Mouse (Mus musculus) limb, embryonic 11.5 days (tissue): ENCODE measurements around the gene Slc9a4. TPM values are rescaled to one million over a fixed set of nuclear protein-coding genes. Genes with fewer than 3 reads are reported as not detected.
A peak's percentile ranks its signal among the peaks of the same experiment; 100 is the strongest.
"Not testable (repeated sequence)": the region's sequence is repeated elsewhere in the genome, so short reads cannot be mapped to it uniquely, and the experiment has no call there.

Experiments
- ATAC-seq: fragments of 200-750 bp; cut with Nextera tagmentation; 2 replicates; pipeline ENCODE4 v1.8.0; 2017; ENCODE audit warnings: low read depth; ENCODE audit not compliant: insufficient number of reproducible peaks, low FRiP score, low TSS enrichment
- DNase-seq: peaks from one replicate; pipeline ENCODE4 v3.0.0-alpha.2; 2015; ENCODE audit warnings: low spot score
- H3K27ac ChIP-seq: fragments of 300-500 bp; sonication (generic); replicated peaks from 2 replicates; pipeline ENCODE4 v1.5.1; 2014; ENCODE audit warnings: low read depth, mild to moderate bottlenecking, low read length
- H3K27me3 ChIP-seq: fragments of 300-500 bp; sonication (generic); 2 replicates; pipeline ENCODE4 v1.6.1; 2014; ENCODE audit warnings: mild to moderate bottlenecking, low read length, mixed read lengths; ENCODE audit not compliant: control insufficient read depth, insufficient read depth
- H3K36me3 ChIP-seq: fragments of 300-500 bp; sonication (generic); 2 replicates; pipeline ENCODE4 v1.6.1; 2014; ENCODE audit warnings: mild to moderate bottlenecking, low read length, moderate library complexity, mixed read lengths; ENCODE audit not compliant: control insufficient read depth, insufficient read depth
- H3K4me1 ChIP-seq: fragments of 300-500 bp; sonication (generic); 2 replicates; pipeline ENCODE4 v1.6.1; 2014; ENCODE audit warnings: low read length, mixed read lengths; ENCODE audit not compliant: control insufficient read depth, insufficient read depth
- H3K4me2 ChIP-seq: fragments of 300-500 bp; sonication (generic); 2 replicates; pipeline ENCODE4 v1.6.1; 2014; ENCODE audit warnings: low read depth, mild to moderate bottlenecking, moderate library complexity; ENCODE audit not compliant: severe bottlenecking
- H3K4me3 ChIP-seq: fragments of 300-500 bp; sonication (generic); 2 replicates; pipeline ENCODE4 v1.5.1; 2014; ENCODE audit warnings: low read depth, low read length
- H3K9ac ChIP-seq: fragments of 300-500 bp; sonication (generic); 2 replicates; pipeline ENCODE4 v1.6.1; 2014; ENCODE audit warnings: mild to moderate bottlenecking, low read length
- H3K9me3 ChIP-seq: fragments of 300-500 bp; sonication (generic); 2 replicates; pipeline ENCODE4 v1.6.1; 2016; ENCODE audit warnings: low read length; ENCODE audit not compliant: control insufficient read depth
- WGBS: fragments of 180-500 bp; shearing (Covaris S2); extraction: QIAGEN DNeasy Blood & Tissue Kit; methylation state at CpG from one replicate; pipeline ENCODE4 v1.1.7; 2014; 5-methylcytosine and 5-hydroxymethylcytosine counted together
- polyA plus RNA-seq: library from polyadenylated mRNA; unstranded; fragments of >200 nt; fragmentation: Nextera tagmentation; extraction: Ambion mirVana; gene quantifications from 2 replicates; pipeline ENCODE4 v1.2.1, GENCODE M21; 2014

The Slc9a4 gene
- polyA plus RNA-seq, 1 experiment from 2014 or later, result not detected

GRCm38 (mm10) chr1:40659017-40659416 lies 79.1 kb downstream of the Slc9a4 start:
- H3K27me3 ChIP-seq, result no peaks in the 10 kb centered on the region
- peaks cover 2% of the 10 kb centered on the region; the same call in 1 of the 2 replicates for H3K4me1 ChIP-seq
- no peak for ATAC-seq
- WGBS, result 53% methylated on average over 12 of the region's 12 CpGs
- no peak overlapping the region for H3K9ac ChIP-seq
- H3K27ac ChIP-seq, result no peak overlapping the region
- no peak overlapping the region for H3K4me2 ChIP-seq
- H3K9me3 ChIP-seq, result no peaks in the 10 kb centered on the region
- H3K36me3 ChIP-seq, result no peaks in the 10 kb centered on the region
- DNase-seq, result no peak
- H3K4me3 ChIP-seq, result no peak overlapping the region

GRCm38 (mm10) chr1:40659496-40659895 lies 79.6 kb downstream of the Slc9a4 start:
- DNase-seq, result no peak

DNA sequence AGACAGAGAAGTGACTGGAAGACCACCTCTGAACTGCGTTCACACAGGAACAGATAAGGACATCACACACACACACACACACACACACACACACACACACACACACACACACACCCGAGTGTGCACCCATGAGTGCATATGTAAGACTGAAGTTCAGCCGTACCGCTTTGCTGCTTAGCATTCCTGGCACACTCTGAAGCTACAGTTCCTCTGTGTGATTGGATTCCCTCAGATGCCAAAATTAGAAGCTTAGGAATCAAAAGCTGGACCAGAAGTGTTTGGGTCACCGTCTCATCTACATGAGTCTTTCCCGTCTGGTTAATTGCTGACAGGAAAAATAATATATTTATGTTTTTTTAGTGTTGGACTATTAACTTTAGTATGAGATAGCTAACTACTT lies 81.0 kb downstream of the Slc9a4 start:
- H3K27ac ChIP-seq, result no peak overlapping the region
- no peak for ATAC-seq
- DNase-seq, result no peak
- H3K9me3 ChIP-seq, result no peaks in the 10 kb centered on the region
- WGBS, result 82% methylated on average over 6 of the region's 6 CpGs
- no peaks in the 10 kb centered on the region for H3K36me3 ChIP-seq
- H3K4me3 ChIP-seq, result no peak overlapping the region
- no peak overlapping the region for H3K4me2 ChIP-seq
- no peaks in the 10 kb centered on the region for H3K27me3 ChIP-seq
- H3K9ac ChIP-seq, result no peak overlapping the region
- H3K4me1 ChIP-seq, result peaks cover 2% of the 10 kb centered on the region; the same call in 1 of the 2 replicates

More at GRCm38 (mm10) chr1:40659496-40659895, 79.6 kb downstream of the Slc9a4 start:
- Histone ChIP-seq H3K27me3 (no peaks in the 10 kb centered on the region), H3K4me1 (peaks cover 2% of the 10 kb centered on the region; the same call in 1 of the 2 replicates), H3K36me3 (no peaks in the 10 kb centered on the region), H3K27ac (no peak overlapping the region), H3K4me2 (no peak overlapping the region), H3K9me3 (no peaks in the 10 kb centered on the region), H3K9ac (no peak overlapping the region), H3K4me3 (no peak overlapping the region)
- no peak for ATAC-seq
- 76% methylated on average over 9 of the region's 9 CpGs for WGBS

GRCm38 (mm10) chr1:40665401-40666370 lies 85.8 kb downstream of the Slc9a4 start:
- no peak overlapping the region for H3K27ac ChIP-seq
- no peaks in the 10 kb centered on the region for H3K9me3 ChIP-seq
- no peaks in the 10 kb centered on the region for H3K4me1 ChIP-seq
- no peak overlapping the region for H3K4me3 ChIP-seq
- ATAC-seq, result no peak
- no peaks in the 10 kb centered on the region for H3K36me3 ChIP-seq
- no peak overlapping the region for H3K9ac ChIP-seq
- no peak overlapping the region for H3K4me2 ChIP-seq
- WGBS, result 32% methylated on average over 12 of the region's 12 CpGs
- DNase-seq, result no peak
- no peaks in the 10 kb centered on the region for H3K27me3 ChIP-seq

- H3K4me3 ChIP-seq, H3K4me1 ChIP-seq, H3K9me3 ChIP-seq, DNase-seq, H3K4me2 ChIP-seq, H3K27ac ChIP-seq, H3K9ac ChIP-seq, ATAC-seq, H3K27me3 ChIP-seq, H3K36me3 ChIP-seq: not testable (repeated sequence)
- 19% methylated on average over 3 of the region's 3 CpGs for WGBS
Measured at GRCm38 (mm10) chr1:40667442-40667841, 87.6 kb downstream of the Slc9a4 start.

- no peaks in the 10 kb centered on the region for H3K9me3 ChIP-seq
- no peak for ATAC-seq
- H3K4me3 ChIP-seq, result no peak overlapping the region
- H3K4me2 ChIP-seq, result no peak overlapping the region
- H3K27me3 ChIP-seq, result no peaks in the 10 kb centered on the region
- no peak overlapping the region for H3K27ac ChIP-seq
- 85% methylated on average over 3 of the region's 3 CpGs for WGBS
- no peak overlapping the region for H3K9ac ChIP-seq
- DNase-seq, result no peak
- H3K4me1 ChIP-seq, result no peaks in the 10 kb centered on the region
- no peaks in the 10 kb centered on the region for H3K36me3 ChIP-seq
Measured at GRCm38 (mm10) chr1:40670025-40670424, 90.1 kb downstream of the Slc9a4 start.

GRCm38 (mm10) chr1:40671490-40671889 lies 91.6 kb downstream of the Slc9a4 start:
- WGBS, result 93% methylated on average over 4 of the region's 4 CpGs
- H3K9me3 ChIP-seq, result no peaks in the 10 kb centered on the region
- no peaks in the 10 kb centered on the region for H3K36me3 ChIP-seq
- no peaks in the 10 kb centered on the region for H3K27me3 ChIP-seq
- no peak overlapping the region for H3K9ac ChIP-seq
- 0 out of 2 replicates have a peak, but pooled peaks have one; percentile 31 for ATAC-seq
- H3K4me1 ChIP-seq, result no peaks in the 10 kb centered on the region
- no peak overlapping the region for H3K27ac ChIP-seq
- DNase-seq, result no peak
- no peak overlapping the region for H3K4me2 ChIP-seq
- H3K4me3 ChIP-seq, result no peak overlapping the region

DNA sequence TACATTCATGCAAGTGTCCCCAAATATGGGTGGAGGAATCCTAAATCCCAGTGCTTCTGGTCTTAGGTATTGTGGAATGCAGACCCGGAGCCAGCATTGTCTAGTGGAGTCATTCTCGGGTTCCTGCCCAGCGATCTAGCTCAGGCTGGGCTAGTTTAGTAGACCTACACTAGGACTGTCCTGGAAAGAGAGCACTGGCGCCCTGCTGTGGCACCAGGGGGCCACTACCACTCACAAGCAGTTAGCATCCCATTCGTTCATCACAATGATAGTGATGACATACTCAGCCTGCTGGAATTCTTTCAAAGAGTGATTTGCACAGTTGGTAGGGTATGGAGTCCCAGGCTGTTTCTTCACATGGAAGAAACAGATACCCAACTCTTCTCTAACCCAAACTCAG lies 97.4 kb downstream of the Slc9a4 start:
- DNase-seq (no peak), ATAC-seq (no peak)
- Histone ChIP-seq H3K9ac (no peak overlapping the region), H3K9me3 (no peaks in the 10 kb centered on the region), H3K4me1 (peaks cover 7% of the 10 kb centered on the region), H3K4me2 (no peak overlapping the region), H3K36me3 (no peaks in the 10 kb centered on the region), H3K27ac (no peak overlapping the region), H3K27me3 (peaks cover 37% of the 10 kb centered on the region), H3K4me3 (no peak overlapping the region)
- 48% methylated on average over 5 of the region's 5 CpGs for WGBS
